Mouse (Mus musculus): ENCODE measurements at regions not wholly inside any gene's neighbourhood (a gene's known extent, or its start where the extent isn't known, plus 50 kb on each side); places are given as distances from the start of the nearest gene placed in this dataset.

- H3K4me1 ChIP-seq (ENCODE audit: control insufficient read depth, insufficient read depth, low read length): peaks cover 2% of the 10 kb centered on the region; the same call in 1 of the 2 replicates
- TF ChIP-seq POLR2A (IDR thresholded peaks at IDR 0.05; ENCODE audit: extremely low read depth, insufficient read depth, low read length) (no peak), CTCF (IDR thresholded peaks at IDR 0.05; ENCODE audit: extremely low read depth, insufficient read depth, low read length) (no peak)
Measured at GRCm38 (mm10) chr7:67823943-67824645, 64.6 kb upstream of the Synm start.

GRCm38 (mm10) chr7:67819551-67819950 is 60.0 kb upstream of the Synm start:
- TF ChIP-seq CTCF (IDR thresholded peaks at IDR 0.05; ENCODE audit: extremely low read depth, insufficient read depth, low read length): no peak
- TF ChIP-seq POLR2A (IDR thresholded peaks at IDR 0.05; ENCODE audit: extremely low read depth, insufficient read depth, low read length): no peak
- H3K4me3 ChIP-seq (ENCODE audit: insufficient read depth, low read length): no peak overlapping the region
- H3K27ac ChIP-seq (ENCODE audit: insufficient read depth, low read length): no peak overlapping the region
- H3K4me1 ChIP-seq (ENCODE audit: control insufficient read depth, insufficient read depth, low read length): peaks cover 2% of the 10 kb centered on the region; the same call in 1 of the 2 replicates

More at GRCm38 (mm10) chr7:67823943-67824645, 64.6 kb upstream of the Synm start:
- Histone ChIP-seq H3K4me3 (ENCODE audit: insufficient read depth, low read length) (no peak overlapping the region), H3K27ac (ENCODE audit: insufficient read depth, low read length) (no peak overlapping the region)

GRCm38 (mm10) chr7:67817556-67817955 is 58.0 kb upstream of the Synm start:
- TF ChIP-seq CTCF (IDR thresholded peaks at IDR 0.05; ENCODE audit: extremely low read depth, insufficient read depth, low read length) (no peak), POLR2A (IDR thresholded peaks at IDR 0.05; ENCODE audit: extremely low read depth, insufficient read depth, low read length) (no peak)
- Histone ChIP-seq H3K4me1 (ENCODE audit: control insufficient read depth, insufficient read depth, low read length) (no peaks in the 10 kb centered on the region), H3K27ac (ENCODE audit: insufficient read depth, low read length) (no peak overlapping the region), H3K4me3 (ENCODE audit: insufficient read depth, low read length) (no peak overlapping the region)

- no peak overlapping the region for H3K27ac ChIP-seq (ENCODE audit: insufficient read depth, low read length)
- H3K4me1 ChIP-seq (ENCODE audit: control insufficient read depth, insufficient read depth, low read length): no peaks in the 10 kb centered on the region
- no peak for TF ChIP-seq POLR2A (IDR thresholded peaks at IDR 0.05; ENCODE audit: extremely low read depth, insufficient read depth, low read length)
- TF ChIP-seq CTCF (IDR thresholded peaks at IDR 0.05; ENCODE audit: extremely low read depth, insufficient read depth, low read length): no peak
- no peak overlapping the region for H3K4me3 ChIP-seq (ENCODE audit: insufficient read depth, low read length)
Measured at GRCm38 (mm10) chr7:67814861-67815260, 55.3 kb upstream of the Synm start.

Data from cortical plate, adult 2 months (tissue).